Mouse (Mus musculus) olfactory bulb, adult 2 months (tissue): Measurements from ENCODE around the gene Rrn3.

Source experiments
- CTCF ChIP-seq: fragments of 200-500 bp; IDR thresholded peaks from 2 replicates; pipeline ENCODE4 v1.5.1; 2012; ENCODE audit warnings: low read depth, mild to moderate bottlenecking, low read length, moderate library complexity; ENCODE audit not compliant: insufficient read depth
- POLR2A ChIP-seq: fragments of 200-500 bp; IDR thresholded peaks from 2 replicates; pipeline ENCODE4 v1.6.1; 2012; ENCODE audit warnings: mild to moderate bottlenecking, low read depth, low read length, moderate library complexity; ENCODE audit not compliant: insufficient read depth

DNA sequence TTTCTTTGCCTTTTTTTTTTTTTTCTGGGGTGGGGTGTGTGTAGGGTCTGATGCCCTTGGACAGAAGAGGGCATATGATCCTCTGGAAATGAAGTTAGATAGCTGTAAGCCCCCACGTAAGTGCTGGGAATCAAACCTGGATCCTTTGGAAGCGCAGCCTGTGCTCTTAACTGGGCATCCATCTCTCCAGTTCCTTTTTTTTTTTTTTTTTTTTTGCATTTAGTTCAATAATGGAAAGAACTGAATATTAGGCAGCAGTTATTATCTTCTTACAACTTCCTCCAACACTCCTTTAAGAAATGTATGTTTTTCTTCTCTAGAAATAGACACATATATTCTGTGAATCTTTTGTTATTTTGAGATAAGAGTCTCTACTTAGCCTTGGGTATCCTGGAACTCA, 22.7 kb upstream of the Rrn3 start:
- TF ChIP-seq POLR2A (no peak), CTCF (no peak)
